Mouse (Mus musculus) neural tube, embryonic 14.5 days (tissue): Measurements from ENCODE around the gene Jak3. TPM values are rescaled to one million over a fixed set of nuclear protein-coding genes. Genes with fewer than 3 reads are reported as not detected.
A peak's percentile ranks its signal among the peaks of the same experiment; 100 is the strongest.

ENCODE experiments used
- ATAC-seq: fragments of 200-750 bp; cut with Nextera tagmentation; 2 replicates; pipeline ENCODE4 v1.8.0; 2017; ENCODE audit warnings: low read depth, mild to moderate bottlenecking, moderate TSS enrichment, moderate library complexity
- H3K27ac ChIP-seq: fragments of 300-500 bp; sonication (generic); 2 replicates; pipeline ENCODE4 v1.5.1; 2014; ENCODE audit warnings: low read depth, mild to moderate bottlenecking, control low read depth, low read length, moderate library complexity, mixed read lengths
- H3K27me3 ChIP-seq: fragments of 300-500 bp; sonication (generic); 2 replicates; pipeline ENCODE4 v1.6.1; 2014; ENCODE audit warnings: low read length; ENCODE audit not compliant: control insufficient read depth, insufficient read depth
- H3K36me3 ChIP-seq: fragments of 300-500 bp; sonication (generic); 2 replicates; pipeline ENCODE4 v1.6.1; 2014; ENCODE audit warnings: low read length, mixed read lengths; ENCODE audit not compliant: control insufficient read depth, insufficient read depth
- H3K4me1 ChIP-seq: fragments of 300-500 bp; sonication (generic); 2 replicates; pipeline ENCODE4 v1.6.1; 2014; ENCODE audit warnings: low read length; ENCODE audit not compliant: control insufficient read depth, insufficient read depth
- H3K4me2 ChIP-seq: fragments of 300-500 bp; sonication (generic); 2 replicates; pipeline ENCODE4 v1.6.1; 2014; ENCODE audit warnings: mild to moderate bottlenecking, low read depth, low read length, control low read depth
- H3K4me3 ChIP-seq: fragments of 300-500 bp; sonication (generic); 2 replicates; pipeline ENCODE4 v1.5.1; 2014; ENCODE audit warnings: low read depth, low read length, control low read depth, mixed read lengths
- H3K9ac ChIP-seq: fragments of 300-500 bp; sonication (generic); replicated peaks from 2 replicates; pipeline ENCODE4 v1.6.1; 2014; ENCODE audit warnings: low read depth, mild to moderate bottlenecking, control low read depth, low read length, mixed read lengths
- H3K9me3 ChIP-seq: fragments of 300-500 bp; sonication (generic); 2 replicates; pipeline ENCODE4 v1.6.1; 2016; ENCODE audit warnings: low read length; ENCODE audit not compliant: control insufficient read depth
- WGBS: fragments of 180-500 bp; shearing (Covaris S2); extraction: QIAGEN DNeasy Blood & Tissue Kit; methylation state at CpG from one replicate; pipeline ENCODE4 v1.1.7; 2014; 5-methylcytosine and 5-hydroxymethylcytosine counted together
- polyA plus RNA-seq: library from polyadenylated mRNA; unstranded; fragments of >200 nt; fragmentation: Nextera tagmentation; extraction: Ambion mirVana; gene quantifications from 2 replicates; pipeline ENCODE4 v1.2.1, GENCODE M21; 2014

Gene Jak3
- polyA plus RNA-seq, 1 experiment from 2014 or later, result 2.8 TPM

DNA sequence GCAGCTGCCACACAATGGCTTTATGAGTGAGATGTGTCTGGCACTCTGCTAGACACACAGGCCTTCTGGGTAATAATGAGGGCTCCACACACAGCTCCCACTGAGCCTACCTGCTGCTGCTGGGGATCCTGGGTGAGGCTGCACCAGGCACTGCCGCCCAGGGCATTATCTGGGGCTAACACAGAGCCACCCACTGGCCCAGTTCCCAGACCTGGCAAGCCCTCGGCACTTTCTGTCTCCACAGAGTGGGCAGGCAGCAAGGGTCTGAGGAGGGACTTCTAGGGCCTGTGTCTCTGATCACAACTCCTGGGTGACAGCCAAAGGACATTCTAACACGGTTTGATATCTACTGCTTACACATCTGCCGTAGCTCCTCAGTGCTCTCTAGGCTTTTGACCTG is 43.1 kb downstream of the Jak3 start:
- Histone ChIP-seq H3K27ac (peak overlapping the region; percentile 52), H3K4me2 (no peak overlapping the region), H3K9me3 (no peaks in the 10 kb centered on the region), H3K36me3 (peaks cover 21% of the 10 kb centered on the region), H3K9ac (no peak overlapping the region), H3K4me3 (no peak overlapping the region), H3K4me1 (peaks cover 39% of the 10 kb centered on the region), H3K27me3 (no peaks in the 10 kb centered on the region)
- ATAC-seq, result peak; percentile 46
- WGBS, result 22% methylated on average over 4 of the region's 4 CpGs

DNA sequence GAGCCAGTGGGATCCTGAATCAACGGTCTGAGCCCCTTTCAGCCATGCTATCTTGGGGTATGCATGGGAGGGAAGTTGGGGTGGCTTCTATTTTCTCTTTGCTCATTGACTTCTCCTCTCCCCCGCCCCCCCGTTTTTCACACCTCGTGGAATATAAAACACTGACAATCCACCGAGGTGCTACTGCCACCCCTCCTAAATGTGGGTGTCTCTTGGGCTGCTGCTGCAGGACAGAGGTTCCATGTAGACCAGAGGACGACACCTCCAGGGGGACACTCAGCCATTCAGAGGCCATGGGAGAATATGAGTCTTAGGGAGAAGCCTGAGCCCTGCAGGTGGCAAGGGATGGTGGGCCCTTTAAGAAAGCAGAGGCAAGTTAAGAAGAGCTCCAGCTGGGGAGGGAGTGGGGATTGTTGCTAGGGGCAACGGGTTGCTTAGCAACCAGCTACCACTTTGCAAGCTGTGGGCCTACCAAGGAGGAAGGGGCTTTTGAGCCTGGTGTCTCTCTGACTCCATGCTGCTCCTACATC is 43.9 kb downstream of the Jak3 start:
- Histone ChIP-seq H3K27ac (peak overlapping the region; percentile 70; the same call in 1 of the 2 replicates), H3K9ac (no peak overlapping the region; the same call in 1 of the 2 replicates)
- 26% methylated on average over 7 of the region's 7 CpGs for WGBS

DNA sequence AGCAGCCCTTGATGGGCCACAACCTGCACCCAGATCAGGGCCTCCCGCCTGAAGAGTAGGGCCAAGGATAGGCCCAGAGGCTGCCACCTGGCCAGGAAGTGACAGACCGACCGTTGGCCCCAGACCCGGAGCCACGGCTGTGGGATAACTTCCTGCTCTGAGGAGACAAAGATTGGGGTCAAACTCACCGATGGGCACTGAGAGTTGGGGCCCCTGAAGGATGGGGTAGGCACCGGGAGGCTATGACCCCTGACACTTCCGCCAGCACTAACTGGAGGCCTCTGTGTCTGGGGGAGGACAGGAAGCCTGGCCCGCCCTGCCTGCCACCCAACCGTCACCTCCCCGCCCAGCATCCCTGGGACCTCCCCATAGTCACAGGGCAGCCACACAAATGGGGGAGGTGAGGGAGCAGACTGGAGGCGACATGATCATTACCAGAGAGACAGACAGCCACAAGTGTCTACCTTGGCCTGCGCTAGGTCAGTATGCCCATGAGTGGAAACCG is 47.0 kb downstream of the Jak3 start:
- H3K4me2 ChIP-seq, result no peak overlapping the region
- WGBS, result 64% methylated on average over 14 of the region's 14 CpGs
- H3K36me3 ChIP-seq, result 0 out of 2 replicates have a peak, but pooled peaks cover under 1% of the 10 kb centered on the region
- no peak overlapping the region for H3K27ac ChIP-seq
- no peaks in the 10 kb centered on the region for H3K27me3 ChIP-seq
- peaks cover 44% of the 10 kb centered on the region for H3K4me1 ChIP-seq
- H3K9me3 ChIP-seq, result no peaks in the 10 kb centered on the region
- H3K4me3 ChIP-seq, result no peak overlapping the region
- no peak for ATAC-seq
- no peak overlapping the region for H3K9ac ChIP-seq

More for the DNA sequence above, 43.9 kb downstream of the Jak3 start:
- no peak overlapping the region for H3K4me3 ChIP-seq
- no peaks in the 10 kb centered on the region for H3K27me3 ChIP-seq
- peaks cover 46% of the 10 kb centered on the region for H3K4me1 ChIP-seq
- ATAC-seq, result peak; percentile 78
- H3K4me2 ChIP-seq, result peak overlapping the region; percentile 4; the same call in 1 of the 2 replicates
- peaks cover 18% of the 10 kb centered on the region for H3K36me3 ChIP-seq
- no peaks in the 10 kb centered on the region for H3K9me3 ChIP-seq

DNA sequence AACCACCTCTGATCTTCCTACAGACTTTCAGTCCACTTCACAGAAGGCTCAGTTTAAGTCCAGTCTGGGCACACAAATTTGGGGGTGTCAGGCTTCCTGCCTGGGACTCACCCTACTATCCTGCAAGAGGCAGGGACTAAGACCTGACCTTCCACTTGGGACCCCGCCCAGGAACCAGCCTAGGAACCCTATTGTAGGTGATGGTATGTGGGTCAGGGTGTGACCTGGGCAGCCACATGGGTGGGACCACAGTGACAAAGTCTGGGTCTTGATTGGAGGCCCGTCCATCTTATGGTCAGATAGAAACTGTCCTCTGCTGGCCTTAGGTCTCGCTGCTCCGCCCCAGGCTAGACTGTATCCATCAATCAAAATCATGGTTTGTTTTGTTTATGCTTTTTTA is 48.3 kb downstream of the Jak3 start:
- H3K4me3 ChIP-seq, result peak overlapping the region; percentile 70; the same call in 1 of the 2 replicates
- ATAC-seq, result no peak
- H3K4me2 ChIP-seq, result peak overlapping the region; percentile 74
- 55% methylated on average over 4 of the region's 4 CpGs for WGBS
- no peak overlapping the region for H3K9ac ChIP-seq
- no peaks in the 10 kb centered on the region for H3K27me3 ChIP-seq
- peaks cover 35% of the 10 kb centered on the region for H3K4me1 ChIP-seq
- no peaks in the 10 kb centered on the region for H3K9me3 ChIP-seq
- no peaks in the 10 kb centered on the region for H3K36me3 ChIP-seq
- H3K27ac ChIP-seq, result no peak overlapping the region

DNA sequence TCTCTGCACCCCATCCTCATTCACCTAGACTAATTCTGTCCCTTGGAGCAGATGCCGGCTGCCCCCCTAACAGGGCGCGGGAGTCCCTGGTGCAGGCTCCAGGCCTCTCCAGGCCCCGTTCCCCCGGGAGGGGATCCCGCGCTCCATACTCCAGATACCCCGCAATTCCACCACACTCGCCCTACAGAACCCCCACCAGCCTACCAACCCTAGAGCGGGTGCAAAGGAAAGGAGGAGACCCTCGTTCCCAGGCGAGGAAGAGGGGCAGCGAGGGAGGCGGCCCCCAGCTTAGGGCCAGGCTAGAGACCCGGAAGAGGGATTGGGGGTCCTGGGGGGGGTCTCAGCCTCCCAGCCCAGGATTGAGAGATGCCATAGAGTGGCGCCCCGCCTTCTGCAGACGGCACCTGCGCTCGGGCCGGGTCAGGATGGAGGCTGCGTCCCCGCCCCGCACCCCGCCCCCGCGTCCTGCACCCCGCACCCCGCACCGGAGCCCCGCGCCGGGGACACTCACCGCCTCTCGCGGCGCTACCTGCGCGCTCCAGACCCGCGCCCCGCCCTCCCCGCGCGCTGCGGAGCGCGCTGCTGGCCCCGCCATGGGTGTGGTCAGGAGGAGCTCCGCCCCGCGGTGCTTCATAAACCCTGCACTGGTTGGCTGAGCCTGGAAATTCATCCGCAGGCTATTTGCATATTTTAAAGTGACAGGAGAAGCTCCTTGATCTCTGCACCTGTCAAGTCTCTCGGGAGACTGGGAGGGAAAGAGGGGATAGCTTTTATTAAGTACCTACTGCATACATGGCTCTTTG is 49.2 kb downstream of the Jak3 start, which contains the start of gene Fcho1:
Gene Fcho1 (minus strand): TSS at position 595 of the 803 bp plus-strand sequence.
- Histone ChIP-seq H3K4me1 (peaks cover 27% of the 10 kb centered on the region), H3K9ac (peak within 1 kb of the TSS; percentile 87)
- peak; percentile 84 for ATAC-seq

DNA sequence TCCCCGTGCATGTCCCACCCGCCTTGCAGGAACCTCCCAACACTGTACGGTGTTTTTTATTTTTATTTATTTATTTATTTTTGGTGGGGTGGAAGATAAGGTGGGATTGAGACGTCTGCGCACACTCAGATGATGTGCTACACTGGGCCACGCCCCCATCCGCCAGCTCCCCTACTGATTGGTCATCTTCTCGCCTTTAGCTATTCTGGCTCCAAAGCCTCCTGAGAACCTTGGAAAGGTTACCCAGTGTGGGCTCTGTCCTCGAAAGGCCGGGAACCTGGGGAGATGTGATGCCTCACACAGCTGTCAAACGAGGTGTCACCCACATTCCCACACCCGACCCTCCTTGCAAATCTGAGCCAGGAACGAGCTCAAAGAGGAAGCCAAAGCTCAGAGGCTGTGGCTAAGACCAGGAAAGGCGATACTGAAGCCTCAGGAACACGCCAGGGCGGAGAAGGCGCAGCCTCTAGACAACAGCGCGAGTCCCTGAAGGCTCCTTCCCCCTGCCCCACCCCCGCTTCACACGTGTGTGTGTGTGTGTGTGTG is 52.2 kb downstream of the Jak3 start:
- H3K27me3 ChIP-seq, result no peaks in the 10 kb centered on the region
- peak overlapping the region; percentile 33 for H3K4me3 ChIP-seq
- 5% methylated on average over 20 of the region's 21 CpGs for WGBS
- no peaks in the 10 kb centered on the region for H3K36me3 ChIP-seq
- no peaks in the 10 kb centered on the region for H3K9me3 ChIP-seq
- peak overlapping the region; percentile 72 for H3K4me2 ChIP-seq
- ATAC-seq, result peak; percentile 62
- H3K27ac ChIP-seq, result peak overlapping the region; percentile 77
- peaks cover 12% of the 10 kb centered on the region for H3K4me1 ChIP-seq
- H3K9ac ChIP-seq, result peak overlapping the region; percentile 53

More for the DNA sequence above, 49.2 kb downstream of the Jak3 start, which contains the start of gene Fcho1:
- 1% methylated on average over 54 of the region's 54 CpGs for WGBS
- Histone ChIP-seq H3K27ac (peak within 1 kb of the TSS; percentile 64), H3K27me3 (no peaks in the 10 kb centered on the region), H3K36me3 (no peaks in the 10 kb centered on the region), H3K4me3 (peak within 1 kb of the TSS; percentile 70), H3K9me3 (no peaks in the 10 kb centered on the region), H3K4me2 (peak within 1 kb of the TSS; percentile 74)

DNA sequence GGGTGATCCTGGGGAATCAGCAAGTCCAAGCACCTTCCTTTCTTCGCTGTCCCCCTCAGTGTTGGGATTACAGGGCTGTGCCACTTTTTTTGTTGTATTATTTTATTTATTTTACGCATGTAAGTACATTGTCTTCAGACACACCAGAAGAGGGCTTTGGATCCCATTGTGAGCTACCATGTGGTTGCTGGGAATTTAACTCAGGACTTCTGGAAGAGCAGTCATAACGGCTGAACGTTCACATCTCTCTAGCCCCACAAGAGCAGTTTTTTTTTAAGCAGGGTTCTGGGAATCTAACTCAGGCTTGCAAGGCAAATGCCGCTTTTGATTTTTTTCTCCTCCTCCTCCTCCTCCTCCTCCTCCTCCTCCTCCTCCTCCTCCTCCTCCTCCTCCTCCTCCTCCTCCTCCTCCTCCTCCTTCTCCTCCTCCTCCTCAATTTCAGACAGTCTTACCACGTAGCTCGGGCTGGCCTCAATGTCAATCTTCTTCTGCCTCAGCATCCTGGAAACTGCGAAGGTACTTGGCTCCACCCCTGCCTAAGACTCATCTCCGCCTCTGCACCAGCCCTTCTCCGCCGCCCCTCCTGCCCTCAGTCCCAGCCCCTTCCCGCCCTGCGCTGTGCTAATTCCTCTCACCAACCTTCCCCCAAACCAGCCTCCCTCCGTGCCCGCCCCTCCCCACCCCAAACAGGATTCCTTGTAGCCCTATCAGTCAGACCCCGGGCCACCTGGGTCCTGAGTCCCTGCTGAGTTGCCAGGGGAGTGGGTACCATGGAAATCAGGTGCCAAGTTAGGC is 52.9 kb downstream of the Jak3 start:
- H3K9me3 ChIP-seq, result no peaks in the 10 kb centered on the region
- peak overlapping the region; percentile 53 for H3K9ac ChIP-seq
- H3K27me3 ChIP-seq, result no peaks in the 10 kb centered on the region
- H3K4me1 ChIP-seq, result peaks cover 11% of the 10 kb centered on the region
- ATAC-seq, result 0 out of 2 replicates have a peak, but pooled peaks have one; percentile 5
- no peaks in the 10 kb centered on the region for H3K36me3 ChIP-seq
- WGBS, result 4% methylated on average over 10 of the region's 16 CpGs
- peak overlapping the region; percentile 72 for H3K4me2 ChIP-seq
- peak overlapping the region; percentile 77 for H3K27ac ChIP-seq
- peak overlapping the region; percentile 33 for H3K4me3 ChIP-seq

DNA sequence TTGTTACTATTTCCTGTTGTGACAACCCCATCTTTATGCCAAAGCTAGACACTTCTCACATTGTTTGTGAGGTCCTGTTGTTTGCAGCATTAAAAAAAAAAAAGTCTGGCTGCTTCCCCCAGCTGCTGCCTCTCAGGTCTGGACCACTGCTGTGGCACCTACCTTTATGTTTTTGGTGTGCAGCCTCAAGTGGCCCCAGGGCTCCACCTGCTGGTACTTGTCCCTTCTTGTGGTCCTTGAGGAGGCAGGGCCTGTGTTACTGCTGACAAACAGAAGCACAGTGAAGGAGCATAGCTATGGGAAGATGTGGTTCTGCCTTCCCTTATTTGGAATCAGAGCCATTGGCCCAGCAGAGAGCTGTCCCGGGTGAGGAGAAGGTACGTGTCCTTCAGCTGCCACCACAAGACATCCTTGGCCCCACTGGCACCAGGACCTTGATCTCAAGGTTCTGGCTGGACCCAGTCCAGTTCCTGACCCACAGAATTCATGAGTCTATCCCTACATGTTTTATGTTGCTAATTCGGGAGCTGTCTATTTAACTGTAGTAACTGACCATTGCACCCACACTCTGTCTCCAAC is 55.6 kb downstream of the Jak3 start:
- no peak overlapping the region for H3K9ac ChIP-seq
- no peak overlapping the region for H3K4me3 ChIP-seq
- H3K27me3 ChIP-seq, result no peaks in the 10 kb centered on the region
- no peak overlapping the region for H3K27ac ChIP-seq
- H3K4me1 ChIP-seq, result 0 out of 2 replicates have a peak, but pooled peaks cover 2% of the 10 kb centered on the region
- no peaks in the 10 kb centered on the region for H3K9me3 ChIP-seq
- H3K36me3 ChIP-seq, result no peaks in the 10 kb centered on the region
- ATAC-seq, result no peak
- WGBS, result 48% methylated on average over 3 of the region's 3 CpGs
- H3K4me2 ChIP-seq, result no peak overlapping the region
